Mouse (Mus musculus) thymus, adult 2 months (tissue): ENCODE results near the gene A930004D18Rik. TPM values are rescaled to one million over a fixed set of nuclear protein-coding genes. Genes with fewer than 3 reads are reported as not detected.

Experiments used
- DNase-seq: peaks from one replicate; pipeline ENCODE4 v3.0.0; 2021
- H3K27ac ChIP-seq: fragments of 200-500 bp; 2 replicates; pipeline ENCODE4 v1.5.1; 2012; ENCODE audit warnings: low read length, control low read depth; ENCODE audit not compliant: control insufficient read depth, insufficient read depth
- H3K27me3 ChIP-seq: fragments of 200-500 bp; 2 replicates; pipeline ENCODE4 v1.6.1; 2012; ENCODE audit warnings: mild to moderate bottlenecking, low read length, moderate library complexity, mixed read lengths; ENCODE audit not compliant: control insufficient read depth, insufficient read depth
- H3K36me3 ChIP-seq: fragments of 200-500 bp; 2 replicates; pipeline ENCODE4 v1.6.1; 2012; ENCODE audit warnings: mild to moderate bottlenecking, low read length, moderate library complexity; ENCODE audit not compliant: control insufficient read depth, insufficient read depth
- H3K4me1 ChIP-seq: fragments of 200-500 bp; replicated peaks from 2 replicates; pipeline ENCODE4 v1.6.1; 2012; ENCODE audit warnings: low read length; ENCODE audit not compliant: control insufficient read depth, insufficient read depth
- H3K4me3 ChIP-seq: fragments of 200-500 bp; 2 replicates; pipeline ENCODE4 v1.5.1; 2012; ENCODE audit warnings: mild to moderate bottlenecking, low read length, control low read depth, moderate library complexity; ENCODE audit not compliant: control insufficient read depth, insufficient read depth
- CTCF ChIP-seq: fragments of 200-500 bp; IDR thresholded peaks from 2 replicates; pipeline ENCODE4 v1.5.1; 2012; ENCODE audit warnings: mild to moderate bottlenecking, control low read depth, low read length, moderate library complexity, borderline replicate concordance; ENCODE audit not compliant: control insufficient read depth, poor library complexity, insufficient read depth; ENCODE audit errors: extremely low read depth
- POLR2A ChIP-seq: fragments of 200-500 bp; IDR thresholded peaks from 2 replicates; pipeline ENCODE4 v1.6.1; 2012; ENCODE audit warnings: mild to moderate bottlenecking, low read length, control low read depth, moderate library complexity; ENCODE audit not compliant: control insufficient read depth, poor library complexity, insufficient read depth; ENCODE audit errors: extremely low read depth
- WGBS: fragments of 180-500 bp; shearing (Covaris S2); methylation state at CpG from one replicate; pipeline ENCODE4 v1.1.7; 2018; 5-methylcytosine and 5-hydroxymethylcytosine counted together
- polyA plus RNA-seq: library from polyadenylated mRNA; depleted of rRNA; stranded (reverse); fragments of >200 nt; gene quantifications from 2 replicates; pipeline ENCODE4 v1.2.3, GENCODE M21; 2012

A930004D18Rik gene
- polyA plus RNA-seq, 1 experiment, result 0.75 TPM

DNA sequence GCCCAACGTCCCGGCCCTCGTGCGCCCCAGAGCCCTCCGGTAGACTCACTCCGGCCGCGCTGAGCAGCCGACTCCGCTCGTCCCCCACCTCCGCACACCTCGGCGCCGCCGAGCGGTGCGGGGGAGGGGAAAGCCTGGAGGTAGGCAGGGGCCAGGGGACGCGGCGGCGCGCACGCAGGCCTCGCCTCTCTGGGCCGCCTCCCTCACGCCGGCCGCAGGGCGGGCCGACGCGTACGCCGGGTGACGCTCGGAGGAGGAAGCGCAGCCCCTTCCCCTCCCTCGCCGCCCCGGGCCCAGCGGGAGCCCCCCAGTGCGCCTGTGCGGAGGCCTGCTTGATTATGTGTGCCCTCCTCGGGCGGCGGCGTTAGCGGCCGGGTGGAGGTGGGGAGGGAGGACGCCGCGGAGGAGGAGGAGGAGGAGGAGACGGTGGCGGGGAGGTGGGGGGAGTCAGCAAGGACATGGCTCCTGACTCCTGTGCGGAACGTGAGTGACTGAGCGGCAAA, 26.9 kb upstream of the A930004D18Rik start:
- no peaks in the 10 kb centered on the region for H3K27me3 ChIP-seq
- H3K4me3 ChIP-seq, result peak overlapping the region; percentile 79
- peak; percentile 94 for DNase-seq
- H3K36me3 ChIP-seq, result no peaks in the 10 kb centered on the region; the same call in 1 of the 2 replicates
- peak overlapping the region; percentile 94 for H3K27ac ChIP-seq
- WGBS, result under 1% methylated on average over 50 of the region's 58 CpGs
- TF ChIP-seq POLR2A (peak; percentile 98), CTCF (peak; percentile 51; the same call in 1 of the 2 replicates)
- peaks cover 3% of the 10 kb centered on the region for H3K4me1 ChIP-seq

DNA sequence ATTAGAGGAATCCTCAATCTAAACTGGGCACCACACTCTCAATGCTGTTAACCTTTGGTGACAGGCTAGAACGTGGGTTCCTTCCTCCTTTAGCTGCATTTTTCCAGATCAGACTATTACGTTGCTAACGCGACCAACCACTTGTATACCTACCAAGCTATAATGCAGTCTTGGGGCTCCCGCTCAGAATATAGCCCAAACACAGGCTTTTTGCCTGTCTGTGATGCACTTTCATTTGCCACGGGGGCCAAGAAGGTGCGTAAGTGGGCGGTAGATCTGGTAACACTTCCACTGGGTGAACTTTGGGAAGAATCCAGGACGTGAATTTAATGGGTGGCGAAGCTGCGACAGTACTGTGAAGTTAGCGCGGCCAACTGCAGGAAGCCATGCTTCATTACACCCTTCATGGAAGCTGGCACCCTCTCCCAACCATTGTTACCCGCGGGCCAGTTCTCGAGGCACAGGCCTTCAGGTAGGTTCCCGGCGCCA, 26.3 kb upstream of the A930004D18Rik start:
- peak; percentile 60 for DNase-seq
- no peaks in the 10 kb centered on the region for H3K27me3 ChIP-seq
- TF ChIP-seq CTCF, result no peak
- no peak for TF ChIP-seq POLR2A
- under 1% methylated on average over 18 of the region's 18 CpGs for WGBS
- peaks cover 3% of the 10 kb centered on the region for H3K4me1 ChIP-seq
- H3K27ac ChIP-seq, result peak overlapping the region; percentile 94
- H3K36me3 ChIP-seq, result no peaks in the 10 kb centered on the region; the same call in 1 of the 2 replicates
- peak overlapping the region; percentile 79 for H3K4me3 ChIP-seq

DNA sequence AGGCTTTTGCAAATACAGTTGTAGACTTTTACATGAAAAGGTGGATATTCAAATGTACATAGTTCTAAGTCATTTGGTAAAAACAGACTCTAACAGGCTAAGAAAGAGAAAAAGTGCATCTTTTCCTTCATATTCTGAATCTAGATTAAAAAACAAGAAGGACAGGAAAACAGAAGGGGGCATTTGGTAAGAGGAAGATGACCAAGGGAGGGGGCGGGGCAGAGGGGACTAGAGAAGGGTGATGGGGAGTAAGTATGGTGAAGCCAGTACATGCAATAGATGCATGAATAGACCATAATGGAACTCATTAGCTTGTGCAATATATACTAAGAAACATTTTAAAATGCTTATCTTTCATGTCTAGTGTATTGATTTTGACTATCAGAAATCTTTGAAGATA, 22.9 kb upstream of the A930004D18Rik start:
- DNase-seq, result no peak
- Histone ChIP-seq H3K36me3 (no peaks in the 10 kb centered on the region), H3K4me1 (peaks cover under 1% of the 10 kb centered on the region; the same call in 1 of the 2 replicates), H3K27ac (no peak overlapping the region), H3K4me3 (no peak overlapping the region), H3K27me3 (no peaks in the 10 kb centered on the region)
- 98% methylated on average over 1 of the region's 1 CpGs for WGBS
- TF ChIP-seq CTCF (no peak), POLR2A (no peak)

DNA sequence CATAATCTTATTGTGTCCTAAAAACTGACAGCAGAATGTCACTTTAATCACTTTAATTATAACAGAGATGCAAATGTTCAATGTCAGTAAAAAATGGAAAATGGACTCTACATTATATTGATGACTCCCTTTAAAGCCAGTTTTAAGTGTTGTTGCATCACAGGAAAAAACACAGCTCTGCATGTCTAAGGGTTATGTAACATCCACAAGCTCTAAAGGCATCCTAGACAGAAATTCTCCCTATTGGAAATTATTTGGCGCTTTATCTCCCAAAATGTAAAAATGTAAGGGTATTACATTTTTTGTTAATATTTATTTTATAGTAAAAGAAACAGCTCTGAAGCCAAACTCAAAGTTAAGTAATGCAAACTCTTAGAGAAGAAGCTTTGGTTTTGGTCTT, 22.4 kb upstream of the A930004D18Rik start:
- Histone ChIP-seq H3K36me3 (no peaks in the 10 kb centered on the region), H3K4me3 (no peak overlapping the region), H3K27ac (no peak overlapping the region), H3K27me3 (no peaks in the 10 kb centered on the region), H3K4me1 (no peaks in the 10 kb centered on the region; the same call in 1 of the 2 replicates)
- 97% methylated on average over 1 of the region's 1 CpGs for WGBS
- TF ChIP-seq CTCF (no peak), POLR2A (no peak)
- no peak for DNase-seq

DNA sequence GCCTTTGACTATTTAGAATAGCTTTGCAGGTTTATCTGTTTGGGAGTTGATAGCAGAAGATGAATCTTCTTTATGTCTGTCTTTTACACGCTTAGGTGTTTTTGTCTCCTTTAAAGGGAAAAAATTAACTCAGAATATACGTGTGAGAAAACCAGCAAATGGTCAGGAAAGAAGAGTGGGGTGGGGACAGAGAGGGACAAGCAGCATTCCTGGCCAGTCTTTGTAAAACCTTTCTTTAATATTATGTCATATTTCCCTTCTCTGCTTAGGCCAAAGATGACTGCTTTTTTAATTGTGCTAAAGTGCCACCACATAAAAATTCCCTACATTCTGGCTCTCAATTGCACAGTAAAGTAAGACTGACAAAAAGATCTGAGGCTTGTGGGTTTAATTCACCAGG, 21.5 kb upstream of the A930004D18Rik start:
- WGBS, result 96% methylated on average over 2 of the region's 2 CpGs
- H3K4me1 ChIP-seq, result no peaks in the 10 kb centered on the region; the same call in 1 of the 2 replicates
- no peaks in the 10 kb centered on the region for H3K27me3 ChIP-seq
- no peak for TF ChIP-seq POLR2A
- no peak for TF ChIP-seq CTCF
- no peak for DNase-seq
- no peak overlapping the region for H3K27ac ChIP-seq
- no peaks in the 10 kb centered on the region for H3K36me3 ChIP-seq
- no peak overlapping the region for H3K4me3 ChIP-seq

DNA sequence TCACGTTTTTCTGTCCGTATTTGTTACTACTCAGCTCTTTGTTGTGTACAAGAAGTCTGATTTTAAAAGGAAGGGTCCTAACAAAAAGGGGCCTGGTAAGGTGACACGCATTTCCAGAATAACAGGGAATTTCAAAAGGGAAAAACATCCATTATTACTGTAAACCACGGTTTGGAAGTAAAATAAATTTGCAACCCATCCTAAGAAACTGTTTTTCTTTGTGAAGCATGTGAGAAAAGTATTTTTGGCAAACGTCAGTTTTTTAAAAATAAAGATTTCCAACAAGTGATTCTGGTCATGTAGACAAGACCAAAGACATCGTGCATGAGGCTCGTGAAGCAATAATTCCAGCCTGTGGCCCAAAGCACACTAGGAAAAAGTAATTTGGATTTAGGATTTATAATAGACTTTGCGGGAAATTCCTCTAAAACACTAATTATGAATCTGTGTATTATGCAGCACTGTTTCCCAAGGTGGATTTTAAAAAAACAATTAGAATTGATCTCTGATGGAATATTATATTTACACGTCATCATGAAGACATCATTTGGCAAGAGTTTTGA, 20.7 kb upstream of the A930004D18Rik start:
- TF ChIP-seq POLR2A (no peak), CTCF (no peak)
- H3K4me1 ChIP-seq, result no peaks in the 10 kb centered on the region; the same call in 1 of the 2 replicates
- no peak overlapping the region for H3K4me3 ChIP-seq
- DNase-seq, result no peak
- H3K27ac ChIP-seq, result no peak overlapping the region
- WGBS, result 61% methylated on average over 9 of the region's 9 CpGs
- no peaks in the 10 kb centered on the region for H3K36me3 ChIP-seq
- H3K27me3 ChIP-seq, result no peaks in the 10 kb centered on the region
